Mouse (Mus musculus) testis, postnatal 14 days (tissue): Measurements from ENCODE around the gene Col13a1.

Experiments
- DNase-seq: peaks from one replicate; pipeline ENCODE4 v3.0.0; 2021; ENCODE audit warnings: low spot score

Col13a1 gene

GRCm38 (mm10) chr10:61968003-61968553 is 10.8 kb downstream of the Col13a1 start:
- no peak for DNase-seq

GRCm38 (mm10) chr10:61967207-61967606 is 11.7 kb downstream of the Col13a1 start:
- no peak for DNase-seq

GRCm38 (mm10) chr10:61965386-61965841 is 13.5 kb downstream of the Col13a1 start:
- no peak for DNase-seq

GRCm38 (mm10) chr10:61956718-61957117 is 22.2 kb downstream of the Col13a1 start:
- DNase-seq, result no peak

- DNase-seq, result no peak
Observed at GRCm38 (mm10) chr10:61953916-61954315, 25.0 kb downstream of the Col13a1 start.

- DNase-seq, result no peak
Observed at GRCm38 (mm10) chr10:61949542-61949941, 29.4 kb downstream of the Col13a1 start.

GRCm38 (mm10) chr10:61944386-61944785 is 34.5 kb downstream of the Col13a1 start:
- no peak for DNase-seq

- DNase-seq, result no peak
Observed at GRCm38 (mm10) chr10:61943480-61943879, 35.4 kb downstream of the Col13a1 start.

- no peak for DNase-seq
Observed at GRCm38 (mm10) chr10:61942719-61943118, 36.2 kb downstream of the Col13a1 start.

- DNase-seq, result no peak
Observed at GRCm38 (mm10) chr10:61936211-61937121, 42.4 kb downstream of the Col13a1 start.

- DNase-seq, result no peak
Observed at GRCm38 (mm10) chr10:61931678-61932077, 47.2 kb downstream of the Col13a1 start.

GRCm38 (mm10) chr10:61929901-61930300 is 49.0 kb downstream of the Col13a1 start:
- DNase-seq, result no peak

- DNase-seq, result no peak
Observed at GRCm38 (mm10) chr10:61928725-61929651, 49.9 kb downstream of the Col13a1 start.

GRCm38 (mm10) chr10:61925691-61926090 is 53.2 kb downstream of the Col13a1 start:
- DNase-seq, result no peak

- no peak for DNase-seq
Observed at GRCm38 (mm10) chr10:61920655-61921365, 58.1 kb downstream of the Col13a1 start.

GRCm38 (mm10) chr10:61919924-61920654 is 58.8 kb downstream of the Col13a1 start:
- no peak for DNase-seq

- peak; percentile 40 for DNase-seq
Observed at GRCm38 (mm10) chr10:61919496-61919895, 59.4 kb downstream of the Col13a1 start.

- DNase-seq, result no peak
Observed at GRCm38 (mm10) chr10:61917066-61917465, 61.8 kb downstream of the Col13a1 start.

- no peak for DNase-seq
Observed at GRCm38 (mm10) chr10:61911770-61912169, 67.1 kb downstream of the Col13a1 start.

- DNase-seq, result peak; percentile 64
Observed at GRCm38 (mm10) chr10:61909004-61909403, 69.9 kb downstream of the Col13a1 start.

- DNase-seq, result no peak
Observed at GRCm38 (mm10) chr10:61906226-61906625, 72.7 kb downstream of the Col13a1 start.
